Mouse (Mus musculus) small intestine, adult 2 months (tissue): ENCODE measurements around the gene Rab11fip4.

Source experiments
- CTCF ChIP-seq: fragments of 200-500 bp; IDR thresholded peaks from 2 replicates; pipeline ENCODE4 v1.5.1; 2012; ENCODE audit warnings: low read depth, mild to moderate bottlenecking, control low read depth, inconsistent platforms, low read length, moderate library complexity, mixed read lengths; ENCODE audit not compliant: insufficient replicate concordance, insufficient read length; ENCODE audit errors: extremely low read depth
- POLR2A ChIP-seq: fragments of 200-500 bp; IDR thresholded peaks from 2 replicates; pipeline ENCODE4 v1.6.1; 2012; ENCODE audit warnings: low read depth, mild to moderate bottlenecking, control low read depth, inconsistent platforms, low read length, moderate library complexity

- TF ChIP-seq POLR2A: no peak
- no peak for TF ChIP-seq CTCF
Observed at GRCm38 (mm10) chr11:79610454-79610853, 19.4 kb downstream of the Rab11fip4 start.
